Mouse (Mus musculus) MEL (cell line): ENCODE measurements around the gene Gm609. TPM values are rescaled to one million over a fixed set of nuclear protein-coding genes. Genes with fewer than 3 reads are reported as not detected.

Source experiments
- DNase-seq: peaks from one replicate; pipeline ENCODE4 v3.0.0; 2011; ENCODE audit warnings: low read depth, low spot score
- H3K27ac ChIP-seq: 2 replicates; pipeline ENCODE4 v1.5.1; 2012; ENCODE audit warnings: low read depth, mild to moderate bottlenecking, control low read depth, low read length, moderate library complexity; ENCODE audit not compliant: control insufficient read depth
- H3K27me3 ChIP-seq, 2 experiments: fragments of 150-350 bp in 1 of 2; sonication (generic) in 1 of 2; 2 replicates each; pipeline ENCODE4 v1.6.1; 2012; ENCODE audit warnings: low read length in 2 of 2, mild to moderate bottlenecking in 2 of 2, improper control_type of control experiment in 1 of 2, moderate library complexity in 1 of 2; ENCODE audit not compliant: insufficient read depth in 2 of 2, control insufficient read depth in 1 of 2
- H3K36me3 ChIP-seq, 2 experiments: 2 replicates each; pipeline ENCODE4 v1.6.1; 2012 to 2014; ENCODE audit warnings: low read length in 2 of 2, improper control_type of control experiment in 1 of 2, inconsistent platforms in 1 of 2, mild to moderate bottlenecking in 1 of 2; ENCODE audit not compliant: insufficient read depth in 2 of 2, control insufficient read depth in 1 of 2
- H3K4me1 ChIP-seq, 2 experiments: fragments of 150-350 bp in 1 of 2; sonication (generic) in 1 of 2; 2 replicates each; pipeline ENCODE4 v1.6.1; 2012; ENCODE audit warnings: low read length in 2 of 2, improper control_type of control experiment in 1 of 2, mild to moderate bottlenecking in 1 of 2; ENCODE audit not compliant: insufficient read depth in 2 of 2, control insufficient read depth in 1 of 2
- H3K4me3 ChIP-seq, 2 experiments: fragments of 150-350 bp in 1 of 2; sonication (generic) in 1 of 2; 2 replicates each; pipeline ENCODE4 v1.5.1; 2012; ENCODE audit warnings: low read depth in 2 of 2, low read length in 2 of 2, mild to moderate bottlenecking in 2 of 2, moderate library complexity in 2 of 2, control low read depth in 1 of 2, improper control_type of control experiment in 1 of 2; ENCODE audit not compliant: control insufficient read depth in 1 of 2, insufficient read depth in 1 of 2
- H3K79me2 ChIP-seq: 2 replicates; pipeline ENCODE4 v1.6.1; 2012; ENCODE audit warnings: mild to moderate bottlenecking, low read length, moderate library complexity; ENCODE audit not compliant: control insufficient read depth, poor library complexity, insufficient read depth
- H3K9ac ChIP-seq: 2 replicates; pipeline ENCODE4 v1.6.1; 2012; ENCODE audit warnings: low read depth, mild to moderate bottlenecking, control low read depth, low read length, moderate library complexity; ENCODE audit not compliant: control insufficient read depth, poor library complexity, severe bottlenecking
- H3K9me3 ChIP-seq: fragments of 150-350 bp; sonication (generic); replicated peaks from 2 replicates; pipeline ENCODE4 v1.6.1; 2012; ENCODE audit warnings: mild to moderate bottlenecking, low read length, improper control_type of control experiment, moderate library complexity; ENCODE audit not compliant: insufficient read depth
- ELF1 ChIP-seq: IDR thresholded peaks from 2 replicates; pipeline ENCODE4 v1.6.1; 2014; ENCODE audit warnings: low read depth, mild to moderate bottlenecking, inconsistent platforms, low read length, improper control_type of control experiment, moderate library complexity
- EP300 ChIP-seq, 2 experiments: IDR thresholded peaks; 2 replicates each; pipeline ENCODE4 v1.6.1; 2011; ENCODE audit warnings: improper control_type of control experiment in 2 of 2, low read length in 2 of 2, low read depth in 1 of 2, mild to moderate bottlenecking in 1 of 2
- ETS1 ChIP-seq: IDR thresholded peaks from 2 replicates; pipeline ENCODE4 v1.6.1; 2012; ENCODE audit warnings: low read depth, mild to moderate bottlenecking, inconsistent platforms, low read length, improper control_type of control experiment, moderate library complexity
- GATA1 ChIP-seq: IDR thresholded peaks from 2 replicates; pipeline ENCODE4 v1.6.1; 2011; ENCODE audit warnings: low read depth, low read length, improper control_type of control experiment
- HCFC1 ChIP-seq: IDR thresholded peaks from 2 replicates; pipeline ENCODE4 v1.6.1; 2012; ENCODE audit warnings: low read depth, mild to moderate bottlenecking, inconsistent platforms, low read length, improper control_type of control experiment, moderate library complexity
- MAFK ChIP-seq: IDR thresholded peaks from 2 replicates; pipeline ENCODE4 v1.6.1; 2011; ENCODE audit warnings: low read depth, mild to moderate bottlenecking, low read length, improper control_type of control experiment, borderline replicate concordance
- MAX ChIP-seq: IDR thresholded peaks from 2 replicates; pipeline ENCODE4 v1.6.1; 2011; ENCODE audit warnings: low read length, improper control_type of control experiment
- MEF2A ChIP-seq: IDR thresholded peaks from 2 replicates; pipeline ENCODE4 v1.6.1; 2014; ENCODE audit warnings: low read depth, mild to moderate bottlenecking, inconsistent platforms, low read length, improper control_type of control experiment; ENCODE audit not compliant: poor library complexity, insufficient replicate concordance, severe bottlenecking; ENCODE audit errors: extremely low read depth
- MYB ChIP-seq: IDR thresholded peaks from 2 replicates; pipeline ENCODE4 v1.6.1; 2011; ENCODE audit warnings: mild to moderate bottlenecking, low read depth, low read length, improper control_type of control experiment
- MYC ChIP-seq: IDR thresholded peaks from 2 replicates; pipeline ENCODE4 v1.6.1; 2011; ENCODE audit warnings: low read depth, mild to moderate bottlenecking, low read length, improper control_type of control experiment, moderate library complexity
- NRF1 ChIP-seq: IDR thresholded peaks from 2 replicates; pipeline ENCODE4 v1.6.1; 2014; ENCODE audit warnings: low read depth, mild to moderate bottlenecking, inconsistent platforms, low read length, improper control_type of control experiment, moderate library complexity; ENCODE audit not compliant: poor library complexity, insufficient read depth, severe bottlenecking
- POLR2A ChIP-seq, 2 experiments: IDR thresholded peaks; 2 replicates each; pipeline ENCODE4 v1.6.1; 2011 to 2012; ENCODE audit warnings: low read length in 2 of 2, mild to moderate bottlenecking in 2 of 2, control low read depth in 1 of 2, improper control_type of control experiment in 1 of 2, low read depth in 1 of 2, moderate library complexity in 1 of 2; ENCODE audit not compliant: control insufficient read depth in 1 of 2, insufficient read depth in 1 of 2, poor library complexity in 1 of 2
- POLR2AphosphoS2 ChIP-seq: IDR thresholded peaks from 2 replicates; pipeline ENCODE4 v1.6.1; 2011; ENCODE audit warnings: low read length, improper control_type of control experiment
- POLR2AphosphoS5 ChIP-seq: IDR thresholded peaks from 2 replicates; pipeline ENCODE4 v1.6.1; 2012; ENCODE audit warnings: low read depth, borderline replicate concordance, mild to moderate bottlenecking, inconsistent platforms, low read length, moderate library complexity, mixed read lengths
- RAD21 ChIP-seq: IDR thresholded peaks from 2 replicates; pipeline ENCODE4 v1.6.1; 2011; ENCODE audit warnings: mild to moderate bottlenecking, low read depth, low read length, improper control_type of control experiment
- SMC3 ChIP-seq: IDR thresholded peaks from 2 replicates; pipeline ENCODE4 v1.6.1; 2011; ENCODE audit warnings: low read depth, low read length, improper control_type of control experiment
- TAL1 ChIP-seq: IDR thresholded peaks from 2 replicates; pipeline ENCODE4 v1.6.1; 2012; ENCODE audit warnings: mild to moderate bottlenecking, inconsistent platforms, low read length, moderate library complexity, mixed read lengths
- TCF12 ChIP-seq: IDR thresholded peaks from 2 replicates; pipeline ENCODE4 v1.6.1; 2014; ENCODE audit warnings: low read depth, mild to moderate bottlenecking, inconsistent platforms, low read length, improper control_type of control experiment, moderate library complexity
- UBTF ChIP-seq: IDR thresholded peaks from 2 replicates; pipeline ENCODE4 v1.6.1; 2012; ENCODE audit warnings: low read depth, mild to moderate bottlenecking, inconsistent platforms, low read length, improper control_type of control experiment, moderate library complexity, borderline replicate concordance; ENCODE audit not compliant: insufficient read depth
- USF2 ChIP-seq, 2 experiments: IDR thresholded peaks; 2 replicates each; pipeline ENCODE4 v1.6.1; 2011 to 2012; ENCODE audit warnings: improper control_type of control experiment in 2 of 2, low read length in 2 of 2, borderline replicate concordance in 1 of 2, inconsistent platforms in 1 of 2, low read depth in 1 of 2, mild to moderate bottlenecking in 1 of 2; ENCODE audit not compliant: insufficient read depth in 1 of 2
- ZMIZ1 ChIP-seq: IDR thresholded peaks from 2 replicates; pipeline ENCODE4 v1.6.1; 2012; ENCODE audit warnings: low read depth, mild to moderate bottlenecking, inconsistent platforms, low read length, improper control_type of control experiment, moderate library complexity
- ZNF384 ChIP-seq: IDR thresholded peaks from 2 replicates; pipeline ENCODE4 v1.6.1; 2012; ENCODE audit warnings: low read depth, mild to moderate bottlenecking, inconsistent platforms, low read length, improper control_type of control experiment
- polyA plus RNA-seq, 2 experiments: library from polyadenylated mRNA; stranded (reverse) in 1 of 2; unstranded in 1 of 2; fragments of >175 nt in 1 of 2; fragments of >200 nt in 1 of 2; gene quantifications; 2 replicates each; pipeline versions ENCODE4 v1.2.1 to v1.2.4; 2012; ENCODE audit warnings: low replicate concordance in 2 of 2, low read depth in 1 of 2; ENCODE audit not compliant: insufficient read length in 2 of 2, insufficient read depth in 1 of 2, missing spikeins in 1 of 2
- total RNA-seq: library from RNA; depleted of rRNA; stranded (reverse); fragments of 300-350 nt; gene quantifications from 2 replicates; pipeline ENCODE4 v1.2.3, GENCODE M21; 2012

Gm609 gene
- total and polyA plus RNA-seq, 3 experiments: 0.03 TPM; not detected in 2

DNA sequence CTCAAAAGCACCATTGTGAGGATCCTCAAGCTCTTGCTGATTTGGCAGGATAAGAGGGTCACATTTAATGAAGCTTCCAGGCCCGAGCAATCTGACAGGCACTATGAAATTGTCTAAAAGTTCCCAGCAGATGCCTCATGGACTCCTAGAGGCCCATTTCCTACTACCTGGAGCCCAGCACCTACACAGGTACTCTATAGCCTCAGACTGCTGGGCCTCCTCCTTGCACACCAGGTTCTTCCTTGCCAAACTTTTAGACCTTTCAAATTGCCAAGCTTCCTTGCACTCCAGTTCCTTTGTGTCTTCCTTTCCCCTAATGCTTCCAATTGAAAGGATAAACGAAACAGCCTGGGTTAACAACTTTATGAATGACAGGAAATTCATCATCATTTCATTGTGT lies 89.8 kb downstream of the Gm609 start:
- Histone ChIP-seq H3K9ac (no peak overlapping the region), H3K27me3 (no peaks in the 10 kb centered on the region), H3K4me1 (no peaks in the 10 kb centered on the region), H3K9me3 (no peaks in the 10 kb centered on the region), H3K27ac (no peak overlapping the region), H3K36me3 (no peaks in the 10 kb centered on the region), H3K79me2 (no peaks in the 10 kb centered on the region), H3K4me3 (no peak overlapping the region)
- no peak for TF ChIP-seq UBTF
- TF ChIP-seq NRF1: no peak
- no peak for TF ChIP-seq MYC
- TF ChIP-seq POLR2AphosphoS5: no peak
- no peak for DNase-seq

DNA sequence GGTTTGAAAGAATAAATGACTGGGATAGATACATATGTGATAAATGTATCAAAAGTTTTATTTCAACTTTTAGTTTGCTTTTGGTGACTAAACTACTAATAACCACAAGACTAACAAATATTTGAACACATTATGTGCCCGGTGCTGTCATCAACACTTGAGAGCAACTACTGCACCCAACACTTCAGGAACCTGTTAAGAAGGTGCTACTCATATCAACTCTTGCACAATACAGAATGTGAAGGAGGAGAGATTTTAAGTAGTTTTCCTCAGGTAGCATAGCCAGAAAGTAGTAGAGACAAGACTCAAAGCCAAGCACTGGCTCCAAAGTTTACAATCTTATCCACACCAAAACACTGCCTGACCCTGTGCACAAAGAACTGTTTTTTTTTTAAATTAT lies 90.7 kb downstream of the Gm609 start:
- TF ChIP-seq TAL1 (no peak), MYC (no peak), GATA1 (no peak), MAX (no peak), ZMIZ1 (no peak)
- TF ChIP-seq, all 39 proteins: peak for 0
- Histone ChIP-seq H3K27ac (no peak overlapping the region), H3K4me1 (no peaks in the 10 kb centered on the region), H3K9ac (no peak overlapping the region), H3K36me3 (no peaks in the 10 kb centered on the region), H3K27me3 (no peaks in the 10 kb centered on the region), H3K4me3 (no peak overlapping the region), H3K9me3 (no peaks in the 10 kb centered on the region), H3K79me2 (no peaks in the 10 kb centered on the region)
- DNase-seq: no peak

DNA sequence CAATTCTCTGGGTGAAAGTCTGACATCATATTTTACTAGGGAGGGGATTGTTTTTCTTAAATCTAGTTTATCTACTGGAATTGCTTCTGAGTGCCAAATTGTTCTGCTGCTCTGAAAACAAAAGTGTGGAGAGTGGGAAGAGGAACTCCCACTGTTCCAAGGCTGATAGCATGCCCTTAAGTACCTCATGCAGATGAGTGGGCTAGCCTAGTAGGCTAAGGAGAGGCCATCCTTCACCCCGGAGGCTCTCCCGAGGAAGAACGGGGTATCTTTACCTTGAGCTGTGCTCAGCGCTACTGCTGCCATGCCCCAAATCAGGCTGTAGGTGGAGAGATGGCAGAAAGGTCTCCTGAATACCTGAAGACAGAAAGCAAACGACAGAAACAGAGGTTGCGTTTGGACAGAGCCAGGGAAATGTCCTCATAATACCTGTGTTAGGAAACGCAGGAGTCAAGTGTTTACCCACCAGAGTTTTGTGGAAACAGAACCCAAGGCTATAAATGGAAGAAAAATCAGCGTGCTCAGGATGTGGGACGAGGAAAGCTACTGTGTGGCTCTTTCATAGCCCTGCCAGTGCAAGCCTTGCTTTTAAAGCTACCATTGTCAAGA lies 92.7 kb downstream of the Gm609 start:
- Histone ChIP-seq H3K9ac (no peak overlapping the region), H3K4me1 (no peaks in the 10 kb centered on the region), H3K36me3 (no peaks in the 10 kb centered on the region), H3K9me3 (no peaks in the 10 kb centered on the region), H3K27me3 (no peaks in the 10 kb centered on the region), H3K4me3 (no peak overlapping the region), H3K27ac (no peak overlapping the region), H3K79me2 (no peaks in the 10 kb centered on the region)
- TF ChIP-seq ZNF384 (no peak), SMC3 (no peak), RAD21 (no peak), ETS1 (no peak), ZMIZ1 (no peak), MAFK (no peak), MYC (no peak), USF2 (IDR thresholded peaks at IDR 0.05; ENCODE audit: borderline replicate concordance in 1 of 2, insufficient read depth in 1 of 2, low read depth in 1 of 2, low read length in 2 of 2) (no peak), TCF12 (no peak), HCFC1 (no peak), EP300 (IDR thresholded peaks at IDR 0.05; ENCODE audit: low read depth in 1 of 2, low read length in 2 of 2) (no peak), POLR2A (IDR thresholded peaks at IDR 0.05; ENCODE audit: control insufficient read depth in 1 of 2, insufficient read depth in 1 of 2, low read depth in 1 of 2, low read length in 2 of 2, poor library complexity in 1 of 2) (no peak), TAL1 (no peak), MYB (no peak), ELF1 (no peak), POLR2AphosphoS2 (no peak), MEF2A (no peak), POLR2AphosphoS5 (no peak), NRF1 (no peak)
- no peak for DNase-seq
